Mouse (Mus musculus): ENCODE measurements around the gene Rbfox1.

- no peak for TF ChIP-seq POLR2A (IDR thresholded peaks at IDR 0.05; ENCODE audit: insufficient read depth, low read depth, low read length)
- no peak for TF ChIP-seq CTCF (IDR thresholded peaks at IDR 0.05)
These were observed 1315.1 kb downstream of the Rbfox1 start for GRCm38 (mm10) chr16:7200239-7200638.
